Mouse (Mus musculus) CH12.LX (cell line): Measurements from ENCODE around the gene Cacna2d1.

Experiments used
- CTCF ChIP-seq, 2 experiments: IDR thresholded peaks in 1 of 2; conservative IDR thresholded peaks in 1 of 2; 2 replicates each; pipeline ENCODE4 v1.5.1; 2011 to 2012; ENCODE audit warnings: low read depth in 2 of 2, low read length in 2 of 2, improper control_type of control experiment in 1 of 2, inconsistent platforms in 1 of 2, mild to moderate bottlenecking in 1 of 2, moderate library complexity in 1 of 2
- POLR2A ChIP-seq: IDR thresholded peaks from 2 replicates; pipeline ENCODE4 v1.6.1; 2011; ENCODE audit warnings: low read depth, mild to moderate bottlenecking, improper control_type of control experiment, low read length
- POLR2AphosphoS2 ChIP-seq: IDR thresholded peaks from 2 replicates; pipeline ENCODE4 v1.6.1; 2011; ENCODE audit warnings: low read depth, low read length, improper control_type of control experiment

GRCm38 (mm10) chr5:15966888-15967287 is 32.4 kb downstream of the Cacna2d1 start:
- TF ChIP-seq POLR2A (no peak), POLR2AphosphoS2 (no peak), CTCF (conservative IDR thresholded peaks at IDR 0.05 in 1 of 2, IDR thresholded peaks at IDR 0.05 in 1 of 2; ENCODE audit: low read depth in 2 of 2, low read length in 2 of 2) (no peak)
